Mouse (Mus musculus) midbrain, embryonic 13.5 days (tissue): ENCODE measurements around the gene 5730522E02Rik. TPM values are rescaled to one million over a fixed set of nuclear protein-coding genes. Genes with fewer than 3 reads are reported as not detected.

Experiments used
- ATAC-seq: fragments of 200-750 bp; cut with Nextera tagmentation; 2 replicates; pipeline ENCODE4 v1.8.0; 2017; ENCODE audit warnings: mild to moderate bottlenecking, moderate TSS enrichment, moderate library complexity
- H3K27ac ChIP-seq: fragments of 300-500 bp; sonication (generic); 2 replicates; pipeline ENCODE4 v1.5.1; 2015; ENCODE audit warnings: inconsistent platforms, mild to moderate bottlenecking, moderate library complexity
- H3K27me3 ChIP-seq: fragments of 300-500 bp; sonication (generic); 2 replicates; pipeline ENCODE4 v1.6.1; 2015; ENCODE audit warnings: mild to moderate bottlenecking, inconsistent platforms
- H3K36me3 ChIP-seq: fragments of 300-500 bp; sonication (generic); 2 replicates; pipeline ENCODE4 v1.6.1; 2015; ENCODE audit warnings: mild to moderate bottlenecking, inconsistent platforms
- H3K4me1 ChIP-seq: fragments of 300-500 bp; sonication (generic); replicated peaks from 2 replicates; pipeline ENCODE4 v1.6.1; 2015; ENCODE audit warnings: inconsistent platforms
- H3K4me2 ChIP-seq: fragments of 300-500 bp; sonication (generic); replicated peaks from 2 replicates; pipeline ENCODE4 v1.6.1; 2015; ENCODE audit warnings: moderate library complexity, mild to moderate bottlenecking, inconsistent platforms
- H3K4me3 ChIP-seq: fragments of 300-500 bp; sonication (generic); replicated peaks from 2 replicates; pipeline ENCODE4 v1.5.1; 2015; ENCODE audit warnings: mild to moderate bottlenecking, inconsistent platforms
- H3K9ac ChIP-seq: fragments of 300-500 bp; sonication (generic); replicated peaks from 2 replicates; pipeline ENCODE4 v1.6.1; 2015; ENCODE audit warnings: mild to moderate bottlenecking, inconsistent platforms
- H3K9me3 ChIP-seq: fragments of 300-500 bp; sonication (generic); 2 replicates; pipeline ENCODE4 v1.6.1; 2016; ENCODE audit warnings: mild to moderate bottlenecking, inconsistent platforms
- WGBS: fragments of 180-500 bp; shearing (Covaris S2); methylation state at CpG from one replicate; pipeline ENCODE4 v1.1.7; 2015; 5-methylcytosine and 5-hydroxymethylcytosine counted together
- polyA plus RNA-seq: library from polyadenylated mRNA; unstranded; fragments of >200 nt; fragmentation: Nextera tagmentation; extraction: Ambion mirVana; gene quantifications from 2 replicates; pipeline ENCODE4 v1.2.1, GENCODE M21; 2015

Gene 5730522E02Rik
- polyA plus RNA-seq, 1 experiment from 2014 or later = 16.8 TPM

- H3K27ac ChIP-seq = no peak overlapping the region
- H3K9ac ChIP-seq = no peak overlapping the region
- no peaks in the 10 kb centered on the region for H3K9me3 ChIP-seq
- no peaks in the 10 kb centered on the region for H3K27me3 ChIP-seq
- ATAC-seq = no peak
- no peak overlapping the region for H3K4me3 ChIP-seq
- H3K4me1 ChIP-seq = 0 out of 2 replicates have a peak, but pooled peaks cover 6% of the 10 kb centered on the region
- H3K36me3 ChIP-seq = no peaks in the 10 kb centered on the region
- H3K4me2 ChIP-seq = no peak overlapping the region
- WGBS = 88% methylated on average over 1 of the region's 1 CpGs
Measured at GRCm38 (mm10) chr11:25992216-25992615, 218.3 kb downstream of the 5730522E02Rik start.

GRCm38 (mm10) chr11:25978736-25979276, 231.8 kb downstream of the 5730522E02Rik start:
- H3K9ac ChIP-seq = no peak overlapping the region
- no peaks in the 10 kb centered on the region for H3K36me3 ChIP-seq
- H3K27ac ChIP-seq = no peak overlapping the region
- no peak for ATAC-seq
- 67% methylated on average over 5 of the region's 5 CpGs for WGBS
- H3K4me1 ChIP-seq = no peaks in the 10 kb centered on the region
- H3K4me3 ChIP-seq = no peak overlapping the region
- H3K9me3 ChIP-seq = no peaks in the 10 kb centered on the region
- no peaks in the 10 kb centered on the region for H3K27me3 ChIP-seq
- no peak overlapping the region for H3K4me2 ChIP-seq

- no peak overlapping the region for H3K4me3 ChIP-seq
- H3K36me3 ChIP-seq = no peaks in the 10 kb centered on the region
- ATAC-seq = no peak
- no peak overlapping the region for H3K27ac ChIP-seq
- no peak overlapping the region for H3K4me2 ChIP-seq
- H3K27me3 ChIP-seq = no peaks in the 10 kb centered on the region
- H3K9me3 ChIP-seq = no peaks in the 10 kb centered on the region
- H3K9ac ChIP-seq = no peak overlapping the region
- H3K4me1 ChIP-seq = peaks cover 8% of the 10 kb centered on the region
- 73% methylated on average over 5 of the region's 5 CpGs for WGBS
Measured at GRCm38 (mm10) chr11:25941504-25941903, 269.1 kb downstream of the 5730522E02Rik start.

GRCm38 (mm10) chr11:25940716-25941294, 269.8 kb downstream of the 5730522E02Rik start:
- no peak overlapping the region for H3K27ac ChIP-seq
- no peaks in the 10 kb centered on the region for H3K27me3 ChIP-seq
- H3K4me1 ChIP-seq = peaks cover 8% of the 10 kb centered on the region
- no peaks in the 10 kb centered on the region for H3K36me3 ChIP-seq
- no peak overlapping the region for H3K4me2 ChIP-seq
- H3K4me3 ChIP-seq = no peak overlapping the region
- ATAC-seq = no peak
- H3K9me3 ChIP-seq = no peaks in the 10 kb centered on the region
- no peak overlapping the region for H3K9ac ChIP-seq
- 79% methylated on average over 4 of the region's 4 CpGs for WGBS

GRCm38 (mm10) chr11:25926267-25926666, 284.3 kb downstream of the 5730522E02Rik start:
- H3K9me3 ChIP-seq = 0 out of 2 replicates have a peak, but pooled peaks cover 2% of the 10 kb centered on the region
- 69% methylated on average over 2 of the region's 2 CpGs for WGBS
- no peaks in the 10 kb centered on the region for H3K27me3 ChIP-seq
- ATAC-seq = no peak
- no peaks in the 10 kb centered on the region for H3K4me1 ChIP-seq
- no peak overlapping the region for H3K4me3 ChIP-seq
- no peak overlapping the region for H3K9ac ChIP-seq
- H3K36me3 ChIP-seq = no peaks in the 10 kb centered on the region
- no peak overlapping the region for H3K4me2 ChIP-seq
- H3K27ac ChIP-seq = no peak overlapping the region

GRCm38 (mm10) chr11:25902321-25902720, 308.2 kb downstream of the 5730522E02Rik start:
- no peak overlapping the region for H3K4me2 ChIP-seq
- H3K9ac ChIP-seq = no peak overlapping the region
- no peaks in the 10 kb centered on the region for H3K27me3 ChIP-seq
- WGBS = 83% methylated on average over 2 of the region's 2 CpGs
- no peak for ATAC-seq
- no peak overlapping the region for H3K4me3 ChIP-seq
- H3K9me3 ChIP-seq = no peaks in the 10 kb centered on the region
- no peaks in the 10 kb centered on the region for H3K36me3 ChIP-seq
- H3K4me1 ChIP-seq = no peaks in the 10 kb centered on the region
- H3K27ac ChIP-seq = no peak overlapping the region

- ATAC-seq = no peak
- no peak overlapping the region for H3K4me2 ChIP-seq
- H3K4me1 ChIP-seq = no peaks in the 10 kb centered on the region
- H3K9me3 ChIP-seq = no peaks in the 10 kb centered on the region
- H3K27me3 ChIP-seq = no peaks in the 10 kb centered on the region
- H3K27ac ChIP-seq = no peak overlapping the region
- no peak overlapping the region for H3K4me3 ChIP-seq
- H3K36me3 ChIP-seq = no peaks in the 10 kb centered on the region
- WGBS = 78% methylated on average over 2 of the region's 2 CpGs
- H3K9ac ChIP-seq = no peak overlapping the region
Measured at GRCm38 (mm10) chr11:25901666-25902065, 308.9 kb downstream of the 5730522E02Rik start.

GRCm38 (mm10) chr11:25893906-25894305, 316.7 kb downstream of the 5730522E02Rik start:
- no peak overlapping the region for H3K4me3 ChIP-seq
- H3K36me3 ChIP-seq = no peaks in the 10 kb centered on the region
- H3K9me3 ChIP-seq = no peaks in the 10 kb centered on the region
- H3K4me2 ChIP-seq = no peak overlapping the region
- no peak for ATAC-seq
- no peak overlapping the region for H3K9ac ChIP-seq
- H3K4me1 ChIP-seq = no peaks in the 10 kb centered on the region
- H3K27me3 ChIP-seq = no peaks in the 10 kb centered on the region
- WGBS = 85% methylated on average over 3 of the region's 3 CpGs
- no peak overlapping the region for H3K27ac ChIP-seq

- Histone ChIP-seq H3K4me2 (no peak overlapping the region), H3K9ac (no peak overlapping the region), H3K4me1 (peaks cover 13% of the 10 kb centered on the region), H3K27ac (no peak overlapping the region), H3K9me3 (no peaks in the 10 kb centered on the region), H3K4me3 (no peak overlapping the region), H3K27me3 (peaks cover 4% of the 10 kb centered on the region), H3K36me3 (no peaks in the 10 kb centered on the region)
- no peak for ATAC-seq
Measured at GRCm38 (mm10) chr11:25872983-25873382, 337.6 kb downstream of the 5730522E02Rik start.

- Histone ChIP-seq H3K4me3 (no peak overlapping the region), H3K27me3 (peaks cover 4% of the 10 kb centered on the region)
- ATAC-seq = peak; percentile 83
Measured at GRCm38 (mm10) chr11:25872317-25872716, 338.2 kb downstream of the 5730522E02Rik start.

GRCm38 (mm10) chr11:25866292-25866691, 344.3 kb downstream of the 5730522E02Rik start:
- WGBS = 80% methylated on average over 2 of the region's 2 CpGs
- Histone ChIP-seq H3K36me3 (no peaks in the 10 kb centered on the region), H3K27ac (no peak overlapping the region), H3K4me2 (no peak overlapping the region), H3K9me3 (no peaks in the 10 kb centered on the region), H3K4me1 (peaks cover 2% of the 10 kb centered on the region; the same call in 1 of the 2 replicates), H3K9ac (no peak overlapping the region), H3K4me3 (no peak overlapping the region), H3K27me3 (no peaks in the 10 kb centered on the region; the same call in 1 of the 2 replicates)
- ATAC-seq = no peak

More at GRCm38 (mm10) chr11:25872317-25872716, 338.2 kb downstream of the 5730522E02Rik start:
- peaks cover 13% of the 10 kb centered on the region for H3K4me1 ChIP-seq
- 5% methylated on average over 4 of the region's 4 CpGs for WGBS
- no peaks in the 10 kb centered on the region for H3K9me3 ChIP-seq
- H3K36me3 ChIP-seq = no peaks in the 10 kb centered on the region
- H3K27ac ChIP-seq = peak overlapping the region; percentile 52
- no peak overlapping the region for H3K4me2 ChIP-seq
- H3K9ac ChIP-seq = 0 out of 2 replicates have a peak overlapping the region, but pooled peaks have one; percentile 33

- H3K9ac ChIP-seq = no peak overlapping the region
- H3K4me3 ChIP-seq = no peak overlapping the region
- H3K27me3 ChIP-seq = no peaks in the 10 kb centered on the region
- H3K4me2 ChIP-seq = peak overlapping the region; percentile 30; the same call in 1 of the 2 replicates
- peaks cover 4% of the 10 kb centered on the region; the same call in 1 of the 2 replicates for H3K4me1 ChIP-seq
- 8% methylated on average over 9 of the region's 9 CpGs for WGBS
- H3K36me3 ChIP-seq = no peaks in the 10 kb centered on the region
- no peak overlapping the region for H3K27ac ChIP-seq
- ATAC-seq = peak; percentile 84
- H3K9me3 ChIP-seq = no peaks in the 10 kb centered on the region
Measured at GRCm38 (mm10) chr11:25862686-25863085, 347.9 kb downstream of the 5730522E02Rik start.
